In the genomic region with DNA sequence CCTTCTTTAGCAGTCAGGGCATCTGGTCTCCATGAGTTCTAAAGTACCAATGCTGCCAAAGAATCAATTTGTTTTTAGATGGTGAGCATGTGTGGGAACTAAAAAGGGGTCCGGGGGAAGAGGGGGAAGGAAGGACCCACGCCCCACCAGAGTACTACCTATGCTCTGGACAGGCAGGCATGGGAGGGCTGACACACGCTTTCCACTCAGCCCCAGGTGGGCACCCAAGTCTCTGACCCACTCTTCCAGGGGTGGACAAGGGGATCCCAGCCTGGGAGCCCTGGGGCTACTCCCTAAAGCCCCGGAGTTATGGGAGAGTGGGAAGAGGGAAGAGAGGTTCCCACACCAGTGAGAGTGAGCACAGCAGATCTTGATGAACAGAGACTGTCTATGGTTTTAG, we compare ENCODE assay signal across 18 mouse cellular contexts.
A peak's percentile ranks its signal among the peaks of the same experiment; 100 is the strongest.
DNase-seq lines count a peak whose midpoint lies in the region; ATAC-seq and TF ChIP-seq lines count a peak whose summit lies in the region.
"Had no signal": no experiment of that assay in that cellular context is flagged by ENCODE, and none has a peak within 500 bp of the region (broad histone marks: within the 10 kb centered on the region; RNA-seq: fewer than 3 reads in every experiment).

No protein-coding gene starts in this region.

- H3K9me3 ChIP-seq in limb, embryonic 12.5 days, result no peaks in the 10 kb centered on the region
- H3K9me3 ChIP-seq in limb, embryonic 10.5 days (replicated peaks), result no peaks in the 10 kb centered on the region
- no peaks in the 10 kb centered on the region for H3K9me3 ChIP-seq in forebrain, embryonic 13.5 days (replicated peaks)
- H3K9me3 ChIP-seq in limb, embryonic 14.5 days (ENCODE audit: control insufficient read depth, low read length), result no peaks in the 10 kb centered on the region
- 0 out of 2 replicates have a peak, but pooled peaks cover 3% of the 10 kb centered on the region for H3K9me3 ChIP-seq in heart, embryonic 10.5 days
- H3K9me3 ChIP-seq: embryonic facial prominence, embryonic 13.5 days; heart, embryonic 15.5 days; hindbrain, embryonic 13.5 days had no signal

- H3K36me3 ChIP-seq in limb, embryonic 12.5 days, result no peaks in the 10 kb centered on the region
- no peaks in the 10 kb centered on the region for H3K36me3 ChIP-seq in limb, embryonic 10.5 days
- H3K36me3 ChIP-seq in forebrain, embryonic 13.5 days (ENCODE audit: poor library complexity, severe bottlenecking), result no peaks in the 10 kb centered on the region
- H3K36me3 ChIP-seq in limb, embryonic 14.5 days (ENCODE audit: control insufficient read depth, insufficient read depth, low read length), result no peaks in the 10 kb centered on the region
- no peaks in the 10 kb centered on the region for H3K36me3 ChIP-seq in heart, embryonic 10.5 days
- H3K36me3 ChIP-seq: embryonic facial prominence, embryonic 13.5 days; heart, embryonic 15.5 days; hindbrain, embryonic 13.5 days had no signal

- 81% methylated on average over 4 of the region's 4 CpGs for WGBS in limb, embryonic 12.5 days
- WGBS in limb, embryonic 10.5 days, result 84% methylated on average over 4 of the region's 4 CpGs
- WGBS in forebrain, embryonic 13.5 days, result 74% methylated on average over 4 of the region's 4 CpGs
- WGBS in limb, embryonic 14.5 days, result 75% methylated on average over 4 of the region's 4 CpGs
- 67% methylated on average over 4 of the region's 4 CpGs for WGBS in heart, embryonic 10.5 days

- peak overlapping the region; percentile 50; the same call in 1 of the 2 replicates for H3K27ac ChIP-seq in limb, embryonic 12.5 days
- H3K27ac ChIP-seq in limb, embryonic 10.5 days, result no peak overlapping the region
- no peak overlapping the region for H3K27ac ChIP-seq in forebrain, embryonic 13.5 days
- peak overlapping the region; percentile 33; the same call in 1 of the 2 replicates for H3K27ac ChIP-seq in limb, embryonic 14.5 days (replicated peaks; ENCODE audit: low read depth, low read length)
- H3K27ac ChIP-seq in heart, embryonic 10.5 days, result no peak overlapping the region
- H3K27ac ChIP-seq: embryonic facial prominence, embryonic 13.5 days; heart, embryonic 15.5 days; hindbrain, embryonic 13.5 days; hindbrain, postnatal 0 days had no signal

- no peak overlapping the region for H3K4me2 ChIP-seq in limb, embryonic 12.5 days
- no peak overlapping the region for H3K4me2 ChIP-seq in forebrain, embryonic 13.5 days
- H3K4me2 ChIP-seq in limb, embryonic 14.5 days (replicated peaks; ENCODE audit: low read depth, low read length, severe bottlenecking), result no peak overlapping the region
- H3K4me2 ChIP-seq: embryonic facial prominence, embryonic 13.5 days; heart, embryonic 11.5 days; heart, embryonic 15.5 days; hindbrain, embryonic 13.5 days had no signal

- H3K9ac ChIP-seq in limb, embryonic 12.5 days (replicated peaks), result no peak overlapping the region
- no peak overlapping the region for H3K9ac ChIP-seq in forebrain, embryonic 13.5 days
- H3K9ac ChIP-seq in limb, embryonic 14.5 days (ENCODE audit: low read depth, low read length, severe bottlenecking), result no peak overlapping the region
- H3K9ac ChIP-seq: embryonic facial prominence, embryonic 13.5 days; heart, embryonic 15.5 days; hindbrain, embryonic 13.5 days had no signal

- TF ChIP-seq CTCF in brain, embryonic 14.5 days (IDR thresholded peaks at IDR 0.05; ENCODE audit: borderline replicate concordance, extremely low read depth, insufficient read depth, insufficient read length), result no peak

- DNase-seq in limb, embryonic 10.5 days (ENCODE audit: low spot score), result no peak
- peak; percentile 14 for DNase-seq in brain, embryonic 14.5 days (ENCODE audit: low read depth)
- DNase-seq in limb, embryonic 14.5 days (ENCODE audit: low spot score), result no peak
- DNase-seq in heart, embryonic 10.5 days (ENCODE audit: low spot score), result no peak
- DNase-seq: adrenal gland, adult 8-10 months; adrenal gland, postnatal 36 days; cerebellum, adult 11-12 months; cerebellum, adult 9-11 months; gastrocnemius, postnatal 10 days; heart, adult 18-20 months; heart, postnatal 14 days had no signal

- no peak overlapping the region for H3K4me3 ChIP-seq in limb, embryonic 12.5 days (replicated peaks)
- no peak overlapping the region for H3K4me3 ChIP-seq in limb, embryonic 10.5 days
- no peak overlapping the region for H3K4me3 ChIP-seq in forebrain, embryonic 13.5 days
- no peak overlapping the region for H3K4me3 ChIP-seq in limb, embryonic 14.5 days (replicated peaks; ENCODE audit: low read length)
- no peak overlapping the region for H3K4me3 ChIP-seq in heart, embryonic 10.5 days
- H3K4me3 ChIP-seq: embryonic facial prominence, embryonic 13.5 days; heart, embryonic 15.5 days; hindbrain, embryonic 13.5 days had no signal

- H3K4me1 ChIP-seq in limb, embryonic 12.5 days (replicated peaks), result no peaks in the 10 kb centered on the region
- H3K4me1 ChIP-seq in limb, embryonic 10.5 days, result no peaks in the 10 kb centered on the region
- H3K4me1 ChIP-seq in forebrain, embryonic 13.5 days, result peaks cover 11% of the 10 kb centered on the region
- no peaks in the 10 kb centered on the region for H3K4me1 ChIP-seq in limb, embryonic 14.5 days (ENCODE audit: control insufficient read depth, insufficient read depth, low read length)
- H3K4me1 ChIP-seq in heart, embryonic 10.5 days, result no peaks in the 10 kb centered on the region
- H3K4me1 ChIP-seq: embryonic facial prominence, embryonic 13.5 days; hindbrain, embryonic 13.5 days had no signal

- H3K27me3 ChIP-seq in limb, embryonic 12.5 days, result no peaks in the 10 kb centered on the region
- no peaks in the 10 kb centered on the region for H3K27me3 ChIP-seq in limb, embryonic 10.5 days (ENCODE audit: low read depth, poor library complexity, severe bottlenecking)
- no peaks in the 10 kb centered on the region for H3K27me3 ChIP-seq in forebrain, embryonic 13.5 days
- no peaks in the 10 kb centered on the region for H3K27me3 ChIP-seq in limb, embryonic 14.5 days (ENCODE audit: control insufficient read depth, insufficient read depth, low read length)
- no peaks in the 10 kb centered on the region for H3K27me3 ChIP-seq in heart, embryonic 10.5 days (ENCODE audit: insufficient read depth, poor library complexity, severe bottlenecking)
- H3K27me3 ChIP-seq: embryonic facial prominence, embryonic 13.5 days; heart, embryonic 15.5 days; hindbrain, embryonic 13.5 days had no signal

- TF ChIP-seq POLR2A in brain, embryonic 14.5 days (IDR thresholded peaks at IDR 0.05; ENCODE audit: borderline replicate concordance, extremely low read depth, insufficient read depth, insufficient read length, poor library complexity, severe bottlenecking), result no peak
- TF ChIP-seq POLR2A in limb, embryonic 14.5 days (IDR thresholded peaks at IDR 0.05; ENCODE audit: borderline replicate concordance, extremely low read depth, insufficient read depth, insufficient read length), result no peak

- ATAC-seq in limb, embryonic 12.5 days (ENCODE audit: insufficient number of reproducible peaks, insufficient read depth, low FRiP score, low TSS enrichment, low read depth), result no peak
- peak; percentile 28; the same call in 1 of the 2 replicates for ATAC-seq in forebrain, embryonic 13.5 days
- no peak for ATAC-seq in limb, embryonic 14.5 days (ENCODE audit: low FRiP score, low read depth)

Comparison
In these comparisons a context has a peak if more than half of its experiments do, and no peak if none do; other contexts are left out.
1. H3K27ac ChIP-seq: peak in limb, embryonic 12.5 days (single experiment) and limb, embryonic 14.5 days (single experiment); none in limb, embryonic 10.5 days (single experiment), forebrain, embryonic 13.5 days (single experiment) and heart, embryonic 10.5 days (single experiment).